Mouse (Mus musculus) embryo, embryonic 11.5 days (tissue): ENCODE results near the gene Ccdc157.

Source experiments
- DNase-seq: peaks from one replicate; pipeline ENCODE4 v3.0.0-alpha.2; 2012; ENCODE audit warnings: low read depth, low spot score

Gene Ccdc157

GRCm38 (mm10) chr11:4103522-4103921 lies 56.6 kb downstream of the Ccdc157 start:
- no peak for DNase-seq

DNA sequence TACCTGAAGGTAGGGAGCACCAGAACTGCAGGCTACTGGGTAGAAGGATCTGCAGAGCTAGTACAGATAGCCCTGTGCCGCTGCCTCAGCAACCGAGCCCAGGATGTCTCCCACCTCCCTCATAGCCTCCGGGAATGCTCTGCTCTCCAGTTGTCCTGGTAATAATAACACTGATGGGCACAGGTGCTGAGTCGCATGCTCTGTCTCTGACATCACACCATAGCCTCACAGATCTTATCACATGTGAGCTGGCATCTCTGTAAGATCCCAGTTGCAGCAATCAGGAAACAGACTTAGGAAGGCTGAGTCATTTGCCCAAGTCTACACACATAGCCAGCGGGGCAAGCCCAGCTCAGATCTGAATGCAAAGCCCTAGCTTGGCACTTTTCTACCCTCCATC lies 58.2 kb downstream of the Ccdc157 start:
- DNase-seq: no peak

GRCm38 (mm10) chr11:4099447-4099846 lies 60.6 kb downstream of the Ccdc157 start:
- DNase-seq: no peak

DNA sequence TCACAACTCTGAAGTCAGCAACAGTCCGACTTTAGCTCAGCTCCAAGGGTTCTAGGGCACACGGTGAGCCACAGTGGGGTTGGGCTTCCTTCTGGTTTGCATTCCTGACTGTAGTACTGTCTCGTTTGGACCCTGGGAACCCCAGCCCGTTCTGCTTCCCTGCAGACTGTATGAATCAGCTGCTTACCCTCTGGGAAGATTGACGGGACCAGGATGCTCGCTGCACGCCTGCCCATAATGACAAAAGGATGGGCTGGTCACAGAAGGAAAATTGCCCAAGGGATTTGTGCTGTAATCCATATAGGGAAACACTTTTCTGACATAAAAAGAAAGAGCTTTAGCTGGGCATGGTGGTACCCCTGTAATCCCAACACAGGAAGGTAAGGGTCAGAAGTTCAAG lies 61.3 kb downstream of the Ccdc157 start:
- no peak for DNase-seq

DNA sequence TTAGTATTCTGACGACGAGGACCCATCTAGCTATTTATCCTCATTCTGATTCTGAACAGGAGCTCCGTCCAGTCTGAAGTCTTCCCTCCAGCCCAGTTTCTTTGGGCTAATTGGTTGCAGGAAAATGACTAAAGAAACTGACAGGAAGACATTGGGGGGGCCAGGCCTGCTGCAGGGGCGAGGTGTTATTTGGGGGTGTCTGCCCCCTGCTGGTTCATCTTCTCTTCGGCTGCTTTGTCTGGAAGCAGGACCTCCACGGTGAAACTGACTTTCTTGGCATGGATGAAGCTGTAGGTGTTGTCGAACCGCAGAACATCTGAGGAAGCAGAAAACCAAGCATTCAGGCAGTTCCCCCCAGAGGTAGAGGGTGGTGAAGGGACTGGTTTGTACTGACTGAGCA lies 62.0 kb downstream of the Ccdc157 start:
- no peak for DNase-seq

DNA sequence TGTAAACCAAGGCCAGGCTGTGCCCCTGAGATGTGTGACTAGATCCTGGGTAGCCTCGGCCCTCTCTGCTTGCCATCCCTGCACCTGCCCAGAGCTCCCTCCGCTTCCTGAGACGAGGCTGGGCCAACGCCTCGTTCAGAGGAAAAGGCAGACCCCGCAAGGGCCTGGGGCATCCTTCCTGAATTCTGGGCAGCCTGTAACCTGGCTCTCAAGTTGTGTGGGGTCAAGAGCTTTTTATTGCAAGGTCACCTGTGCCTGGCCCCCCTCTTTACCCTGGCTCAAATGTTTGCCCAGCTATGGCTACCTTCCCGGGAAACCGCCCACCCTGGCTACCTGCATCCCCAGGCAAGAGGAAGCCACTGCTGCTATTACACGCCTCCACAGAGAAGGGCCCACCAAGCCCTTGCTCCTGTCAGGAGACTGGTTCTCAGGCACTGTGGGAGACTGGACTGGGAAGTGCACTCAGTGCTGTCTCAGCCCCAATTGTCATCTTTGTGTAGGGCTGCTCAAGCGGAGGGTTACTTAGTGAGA lies 62.9 kb downstream of the Ccdc157 start:
- DNase-seq: no peak

- DNase-seq: peak; percentile 98
Observed at GRCm38 (mm10) chr11:4096054-4096984, 63.8 kb downstream of the Ccdc157 start.

DNA sequence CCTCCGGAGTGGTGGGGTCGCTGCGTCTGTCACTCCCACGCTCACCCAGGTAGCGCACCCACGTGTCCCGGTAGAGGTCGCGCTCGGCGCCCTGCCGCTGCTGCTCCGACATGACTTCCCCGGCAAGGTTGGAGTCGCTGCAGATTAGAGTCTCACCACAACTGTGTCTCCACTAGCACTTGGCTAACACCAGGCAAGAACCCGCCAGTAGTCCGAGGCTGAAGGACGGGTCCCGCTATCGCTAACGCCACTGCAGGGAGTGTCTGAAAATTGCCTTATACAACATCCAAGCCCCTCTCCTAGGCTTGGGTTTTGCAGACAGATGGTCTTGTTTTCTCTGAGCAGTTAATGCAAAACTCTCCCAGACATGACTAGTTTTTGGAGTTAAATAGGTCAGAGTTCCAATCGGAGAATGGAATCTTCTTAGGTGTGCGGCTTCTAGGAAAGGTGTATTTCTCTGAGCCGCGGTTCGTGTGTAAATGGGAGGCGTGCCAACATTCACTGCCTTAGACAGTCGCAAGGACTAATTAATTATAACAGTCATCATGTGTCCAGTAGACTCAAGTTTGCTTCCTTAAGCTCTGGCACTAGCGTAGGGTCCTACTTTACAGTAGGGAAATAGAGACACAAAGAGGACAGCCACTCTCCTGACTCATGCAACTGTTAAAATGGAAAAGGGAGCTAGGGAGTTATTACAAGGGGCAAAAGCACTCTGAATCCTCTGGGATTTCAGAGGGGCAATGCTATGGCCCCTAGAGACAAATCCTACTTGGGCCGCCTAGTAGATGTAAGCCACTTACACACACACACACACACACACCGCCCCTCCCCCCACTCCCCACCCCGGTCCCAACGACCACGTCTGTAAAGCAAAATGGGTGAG lies 64.7 kb downstream of the Ccdc157 start, which contains the start of gene Mtfp1:
TSS of gene Mtfp1 (minus strand) at position 275 of the 883 bp plus-strand sequence.
- no peak for DNase-seq

DNA sequence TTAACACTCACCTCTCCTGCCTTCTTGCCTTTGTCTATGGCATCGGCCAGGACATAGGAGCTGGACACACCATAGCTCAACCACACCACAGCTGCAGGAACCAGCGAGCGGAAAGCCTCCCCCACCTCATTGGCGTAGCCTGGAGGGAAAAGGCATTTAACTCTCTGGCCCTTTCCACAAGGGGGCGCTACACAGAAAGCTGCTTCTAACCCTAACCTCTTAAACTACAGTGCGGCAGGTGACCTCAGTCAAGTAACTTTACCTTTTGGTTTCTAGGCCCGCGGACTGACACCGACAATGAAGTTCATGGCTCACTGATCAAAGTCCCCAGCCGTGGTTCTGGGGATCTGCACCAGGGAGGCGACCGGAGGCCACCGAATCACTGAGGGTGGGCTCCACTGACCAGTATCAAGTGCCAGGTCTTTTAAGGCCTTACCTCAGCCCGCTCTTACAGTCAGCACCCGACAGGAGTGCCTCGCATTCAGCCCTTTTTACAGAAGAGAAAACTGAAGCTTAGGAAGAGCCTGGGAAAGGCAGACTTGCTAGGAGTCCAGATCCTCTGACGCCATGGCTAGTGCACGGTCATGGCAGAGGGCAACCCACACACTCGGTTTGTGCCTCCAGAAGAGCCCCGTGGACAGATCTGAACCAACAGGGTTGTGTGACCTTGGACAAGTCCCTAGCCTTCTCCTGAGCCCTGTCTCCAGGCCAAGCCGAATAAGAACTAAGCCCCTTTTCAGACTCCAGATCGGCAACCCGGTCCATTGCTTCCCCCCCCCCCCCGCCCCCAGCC lies 65.5 kb downstream of the Ccdc157 start:
- DNase-seq: peak; percentile 48

DNA sequence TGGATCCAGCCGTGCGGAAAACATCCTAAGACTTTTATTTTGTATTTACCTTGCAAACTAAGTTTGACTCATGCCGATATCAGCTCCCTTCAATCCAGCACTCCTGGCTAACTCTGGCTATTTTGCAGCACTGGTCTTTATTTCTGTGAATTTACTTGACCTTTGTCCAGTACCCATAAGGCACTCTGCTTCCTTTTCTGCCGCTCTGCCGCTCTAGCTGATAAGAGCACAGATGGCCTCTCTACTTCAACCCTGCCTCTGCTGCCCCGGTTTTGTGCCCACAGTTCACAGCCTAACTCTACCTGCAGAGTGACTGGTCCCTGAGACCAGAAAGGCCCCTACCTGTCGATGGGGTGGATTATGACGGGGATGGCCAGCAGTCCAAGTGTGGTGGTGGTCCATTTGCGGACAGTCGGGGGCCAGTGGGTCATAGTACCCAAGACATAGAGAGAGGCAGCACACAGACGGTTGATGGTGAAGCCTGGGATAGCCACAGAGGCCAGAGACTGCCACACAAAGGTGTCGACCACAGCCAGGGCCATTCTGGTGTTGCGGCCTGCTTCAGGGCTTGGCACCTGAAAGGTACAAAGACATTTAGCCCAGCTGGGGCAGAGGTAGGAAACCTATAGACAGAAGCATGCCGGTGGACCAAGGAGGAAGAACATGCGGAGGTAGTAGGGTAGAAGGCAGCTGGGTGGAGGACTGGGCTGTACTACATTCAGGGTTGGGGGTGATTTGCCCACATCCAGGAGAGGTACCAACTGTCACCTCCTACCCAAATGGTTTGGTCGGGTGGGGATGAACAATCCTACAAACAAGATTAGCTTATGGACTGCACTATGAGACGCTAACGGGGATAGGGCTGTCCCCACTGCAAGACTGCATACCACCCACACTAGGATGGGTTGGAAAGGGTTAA lies 66.4 kb downstream of the Ccdc157 start:
- no peak for DNase-seq
